Mouse (Mus musculus) frontal cortex, postnatal 25 days (tissue): ENCODE measurements at regions not wholly inside any gene's neighbourhood (a gene's known extent, or its start where the extent isn't known, plus 50 kb on each side); places are given as distances from the start of the nearest gene placed in this dataset.
A peak's percentile ranks its signal among the peaks of the same experiment; 100 is the strongest.
"Not testable (repeated sequence)": the region's sequence is repeated elsewhere in the genome, so short reads cannot be mapped to it uniquely, and the experiment has no call there.

ENCODE experiments used
- DNase-seq, 2 experiments: peaks; one replicate each; pipeline ENCODE4 v3.0.0; 2022; ENCODE audit warnings: low spot score in 2 of 2

DNA sequence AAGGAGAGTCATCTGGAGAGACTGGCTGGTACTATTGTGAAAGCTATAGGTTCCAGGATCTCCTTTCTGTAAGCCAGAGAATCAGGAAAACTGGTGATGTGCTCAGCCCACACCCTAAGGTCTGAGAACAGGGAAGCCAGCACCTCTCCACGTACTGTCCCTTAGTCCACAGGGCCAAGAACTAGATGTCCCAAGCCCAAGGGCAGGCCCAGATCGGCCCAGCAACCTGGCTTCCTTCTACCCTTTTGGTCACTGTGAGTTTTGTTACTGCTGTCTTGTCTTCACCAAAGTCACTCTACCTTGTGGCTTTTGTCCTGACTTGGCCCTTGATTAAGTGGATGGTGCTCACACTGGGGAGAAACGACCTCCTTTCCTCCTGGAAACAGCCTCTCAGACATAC is 107.8 kb upstream of the Spata13 start:
- no peak for DNase-seq

DNA sequence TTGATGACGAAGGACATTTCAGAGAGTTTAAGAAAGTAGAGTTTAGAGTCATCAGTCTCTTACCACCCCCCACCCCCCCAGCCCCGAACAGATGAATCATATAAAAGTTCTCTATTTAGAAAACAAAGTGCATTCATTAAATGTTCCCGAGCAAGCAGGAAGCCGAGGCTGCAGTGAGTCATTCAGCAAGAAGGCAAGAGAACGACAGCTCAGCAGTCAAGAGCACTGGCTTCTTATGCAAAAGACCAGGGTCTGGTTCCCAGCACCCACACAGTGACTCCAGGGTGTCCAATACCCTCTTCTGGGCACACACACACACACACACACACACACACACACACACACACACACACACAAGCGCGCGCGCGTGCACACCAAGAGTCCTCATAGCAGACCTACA is 107.0 kb upstream of the Spata13 start:
- no peak for DNase-seq

DNA sequence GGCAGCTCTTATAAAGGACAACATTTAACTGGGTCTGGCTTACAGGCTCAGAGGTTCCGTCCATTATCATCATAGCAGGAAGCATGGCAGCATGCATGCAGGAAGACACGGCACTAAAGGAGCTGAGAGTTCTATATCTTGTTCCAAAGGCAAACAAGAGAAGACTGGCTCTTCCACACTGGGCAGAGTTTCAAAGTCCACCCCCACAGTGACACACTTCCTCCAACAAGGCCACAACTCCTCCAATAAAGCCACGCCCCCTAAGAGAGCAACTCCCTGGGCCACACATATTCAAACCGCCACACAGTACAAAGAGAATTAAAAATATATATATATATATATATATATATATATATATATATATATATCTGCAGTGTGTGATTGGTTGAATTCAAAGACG is 105.8 kb upstream of the Spata13 start:
- no peak for DNase-seq

DNA sequence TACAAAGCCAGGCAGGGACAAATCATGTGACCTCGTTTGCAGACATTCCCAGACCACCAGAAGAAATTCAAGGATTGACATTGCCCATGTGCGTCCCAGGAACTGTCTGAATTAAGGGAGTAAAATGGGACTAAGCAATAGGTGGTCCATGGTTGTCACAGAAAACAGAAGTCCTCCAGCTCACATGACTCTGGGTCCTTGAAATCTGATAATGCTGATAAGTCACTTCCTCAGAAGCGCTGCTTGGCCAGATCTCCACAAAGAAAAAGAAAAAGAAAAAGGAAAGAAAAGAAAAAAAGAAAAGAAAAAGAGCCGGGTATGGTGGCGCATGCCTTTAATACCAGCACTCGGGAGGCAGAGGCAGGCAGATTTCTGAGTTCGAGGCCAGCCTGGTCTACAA is 105.3 kb upstream of the Spata13 start:
- DNase-seq = no peak

DNA sequence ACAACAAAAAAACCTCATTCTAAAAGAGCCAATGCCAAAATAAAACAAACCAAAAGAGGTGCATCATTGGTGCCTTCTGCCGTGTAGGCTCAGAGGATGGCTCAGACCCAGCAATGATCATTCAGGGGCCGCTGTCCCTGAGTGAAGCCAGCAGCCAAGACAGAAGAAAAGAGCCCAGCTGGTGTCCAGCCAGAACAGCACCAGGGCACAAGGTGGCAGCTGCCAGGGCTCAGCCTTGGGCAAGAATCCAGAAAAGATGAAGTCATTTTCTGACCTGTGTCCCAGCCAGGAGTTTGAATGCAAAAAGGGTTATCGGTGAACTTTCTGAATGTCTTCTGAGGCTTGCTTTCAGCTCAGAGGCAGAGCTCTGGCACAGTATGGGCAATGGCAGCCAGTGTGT is 104.8 kb upstream of the Spata13 start:
- peak in 1 of 2 experiments; percentile 21 for DNase-seq

DNA sequence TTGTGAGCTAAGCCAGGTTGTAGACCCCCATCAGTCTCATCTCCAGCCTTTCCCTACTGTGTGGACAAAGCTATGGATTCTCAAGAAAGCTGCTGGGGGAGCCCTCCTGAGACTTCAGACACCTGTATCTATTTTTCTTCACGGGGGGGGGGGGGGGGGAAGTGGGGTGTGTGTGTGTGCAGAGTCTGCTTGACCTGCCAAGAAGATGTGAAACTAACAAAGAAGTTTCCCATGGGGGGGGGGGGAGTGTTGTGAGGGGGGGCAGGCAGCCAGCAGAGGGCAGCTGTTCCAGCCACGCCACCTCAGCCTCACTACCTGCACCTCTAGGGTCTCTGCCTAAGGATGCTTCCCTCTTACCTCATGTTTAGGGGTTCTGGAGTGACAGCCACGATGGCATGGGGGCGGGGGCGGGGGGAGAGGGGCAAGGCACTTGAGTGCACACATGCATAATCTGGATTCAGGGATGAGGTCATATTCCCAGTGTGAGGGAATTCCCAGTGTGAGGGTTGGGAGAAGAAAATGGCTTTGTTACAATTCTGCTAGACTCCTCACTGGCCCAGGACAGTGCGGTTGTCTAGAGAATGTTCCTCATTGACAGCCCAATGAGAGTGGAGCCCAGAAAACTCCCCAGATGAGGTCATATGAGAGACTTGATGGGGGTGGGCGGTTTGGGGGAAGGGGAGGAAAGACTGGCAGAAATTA is 104.0 kb upstream of the Spata13 start:
- no peak for DNase-seq

DNA sequence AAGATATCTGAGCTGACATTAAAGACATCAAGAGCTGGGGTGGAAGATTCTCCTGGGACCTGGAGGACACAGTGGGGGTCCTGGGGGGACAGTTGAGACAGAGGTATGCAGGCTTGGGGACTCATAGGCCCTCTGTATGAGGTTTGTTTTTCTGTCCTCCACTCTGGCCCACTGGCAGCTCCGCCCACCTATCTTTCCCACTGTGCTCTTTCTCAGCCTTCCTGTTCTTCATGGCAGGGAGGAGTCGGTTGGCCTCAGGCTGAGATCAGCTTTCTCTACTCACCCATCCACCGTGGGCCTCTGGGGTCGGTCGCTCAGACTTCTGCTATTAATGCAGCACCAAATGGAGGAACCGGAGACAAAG is 103.5 kb upstream of the Spata13 start:
- no peak for DNase-seq

DNA sequence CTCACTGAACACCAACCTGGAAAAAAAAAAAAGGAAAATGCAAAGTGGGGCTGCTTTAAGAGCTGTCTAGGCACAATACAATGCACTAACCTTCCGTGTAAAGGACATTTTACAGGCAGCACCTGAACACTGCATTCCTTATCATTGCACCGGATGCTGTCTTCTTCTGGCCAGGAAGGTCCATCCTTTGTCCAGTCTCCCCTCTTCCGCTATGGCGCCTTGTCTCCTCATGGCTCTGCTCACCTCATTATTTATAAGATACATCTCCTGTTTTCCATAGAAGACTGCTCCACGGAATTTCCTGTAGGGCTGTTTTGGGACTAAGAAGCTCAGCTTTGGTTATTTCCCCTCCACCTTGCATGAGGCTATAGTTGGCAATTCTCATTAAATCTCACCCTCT is 102.8 kb upstream of the Spata13 start:
- DNase-seq = no peak

DNA sequence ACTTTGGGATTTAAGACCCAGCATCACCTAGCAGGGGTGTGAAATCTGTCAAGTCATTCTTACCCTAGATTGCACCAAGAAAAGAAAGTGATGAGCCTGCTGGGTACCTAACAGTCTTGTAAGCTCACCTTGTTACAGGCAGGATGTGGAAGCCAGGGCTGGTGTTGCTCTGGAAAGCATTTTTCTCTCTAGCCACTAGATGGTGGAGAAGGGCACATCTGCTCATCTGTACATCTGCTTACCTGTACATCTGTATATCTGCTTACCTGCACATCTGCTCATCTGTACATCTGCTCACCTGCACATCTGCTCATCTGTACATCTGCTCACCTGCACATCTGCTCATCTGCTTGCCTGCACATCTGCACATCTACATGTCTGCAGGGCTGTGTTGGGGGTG is 102.0 kb upstream of the Spata13 start:
- DNase-seq = no peak

DNA sequence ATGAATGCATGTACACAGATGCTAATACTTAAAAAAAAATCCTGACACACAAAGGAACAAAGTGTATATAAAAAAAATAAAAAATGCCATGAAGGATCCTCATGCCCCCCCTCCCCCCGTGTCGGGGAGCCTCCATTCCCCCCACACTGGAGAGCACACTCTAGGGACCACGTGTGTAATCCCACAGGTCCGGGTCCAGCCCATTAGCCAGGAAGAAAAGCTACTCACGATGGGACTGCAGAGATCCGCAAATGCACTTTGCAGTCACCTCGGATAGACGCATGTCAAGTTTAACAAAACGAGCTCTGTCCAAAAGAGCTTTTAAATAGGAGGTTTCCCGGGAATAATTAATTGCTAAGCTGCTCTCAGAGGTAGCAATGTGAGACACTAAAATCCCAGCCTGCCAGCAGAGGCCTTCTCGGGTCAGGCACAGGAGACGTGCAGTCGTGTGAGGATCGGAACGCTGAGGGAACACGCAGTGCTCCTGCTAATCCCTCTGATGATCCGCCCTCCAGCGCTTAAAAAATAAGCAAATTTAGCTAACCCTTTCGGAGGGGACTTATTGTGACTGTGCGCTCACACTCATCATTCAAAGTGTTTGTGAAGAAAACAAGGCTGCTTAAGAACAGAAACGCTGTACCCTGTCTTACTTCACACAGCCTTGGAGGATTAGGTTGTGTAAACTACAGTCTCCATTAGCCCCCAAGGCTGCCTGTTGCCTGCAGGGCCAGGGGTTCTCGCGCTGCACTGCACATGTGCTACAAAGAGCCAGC is 100.2 kb upstream of the Spata13 start:
- DNase-seq = no peak

DNA sequence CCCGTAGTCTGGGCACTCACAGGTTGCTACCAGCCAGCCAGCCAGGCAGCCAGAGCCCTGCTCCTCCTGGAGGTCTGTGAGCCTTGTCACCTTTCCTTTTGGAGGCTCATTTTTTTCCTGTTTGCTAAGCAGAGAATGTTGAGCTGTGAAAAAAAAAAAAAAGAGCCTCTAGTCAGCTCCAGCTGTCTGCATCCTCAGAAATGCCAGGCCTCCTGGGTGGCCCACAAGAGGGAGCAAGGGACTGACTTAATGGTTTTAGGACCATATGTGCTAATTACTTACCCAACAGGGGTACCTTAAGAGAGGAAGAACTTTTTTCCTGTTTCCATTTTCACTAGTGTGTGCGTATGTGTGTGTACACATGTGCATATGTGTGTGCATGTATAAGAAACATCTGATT is 94.8 kb upstream of the Spata13 start:
- no peak for DNase-seq

DNA sequence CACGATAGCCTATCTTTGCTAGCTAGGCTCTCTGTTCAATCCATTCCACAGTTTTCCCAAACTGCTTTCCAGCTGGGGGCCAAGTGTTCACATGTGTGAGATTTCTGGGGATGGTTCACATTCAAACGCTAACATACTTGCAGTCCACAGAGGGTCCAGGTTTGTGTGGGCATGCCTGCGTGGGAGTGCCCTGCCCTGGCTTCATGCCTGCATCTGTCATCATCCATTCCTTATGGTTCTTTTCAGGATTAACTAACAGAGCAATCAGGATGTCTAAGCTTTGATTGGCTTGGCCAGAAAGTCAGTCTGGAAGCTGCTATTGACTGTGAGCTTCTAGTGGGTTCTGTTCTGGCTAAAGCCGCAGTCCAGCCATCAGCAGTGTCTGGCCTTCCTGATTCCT is 93.7 kb upstream of the Spata13 start:
- no peak for DNase-seq

DNA sequence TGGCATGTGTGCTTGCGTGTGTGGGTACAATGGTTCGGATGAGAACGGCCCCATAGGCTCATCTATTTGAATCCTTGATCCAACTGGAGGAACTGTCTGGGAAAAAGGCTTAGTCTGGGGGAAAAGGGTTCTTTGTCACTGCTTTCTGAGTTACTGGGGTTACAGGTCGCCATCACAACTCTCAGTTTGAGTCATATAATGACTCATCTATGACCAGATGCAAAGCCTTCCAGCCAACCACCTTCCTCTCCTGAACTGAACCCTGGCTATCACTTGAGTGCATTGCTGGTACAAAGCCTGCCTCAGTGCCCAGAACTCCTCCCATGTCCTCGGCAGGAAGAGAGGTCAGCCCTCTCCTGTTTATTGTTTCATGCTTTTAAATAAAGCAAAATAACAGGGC is 92.2 kb upstream of the Spata13 start:
- no peak for DNase-seq

DNA sequence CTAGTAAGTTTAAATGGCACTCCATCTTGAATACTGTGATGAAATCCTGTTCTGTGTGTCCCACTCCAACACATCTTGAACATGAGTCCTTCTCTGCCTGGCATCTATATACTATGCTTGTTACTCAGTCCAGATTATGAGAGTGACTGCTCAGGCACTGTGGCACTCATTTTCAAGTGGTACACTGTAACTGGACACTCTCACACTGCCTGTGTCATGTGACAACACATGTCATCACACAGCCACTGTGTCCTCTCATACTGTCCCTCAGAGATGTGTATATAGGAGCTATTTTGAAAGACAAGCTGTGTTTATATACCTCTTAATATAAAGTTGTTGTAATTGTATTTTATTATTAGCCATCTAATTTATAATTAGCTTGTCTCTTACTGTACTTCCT is 89.0 kb upstream of the Spata13 start:
- DNase-seq = no peak

DNA sequence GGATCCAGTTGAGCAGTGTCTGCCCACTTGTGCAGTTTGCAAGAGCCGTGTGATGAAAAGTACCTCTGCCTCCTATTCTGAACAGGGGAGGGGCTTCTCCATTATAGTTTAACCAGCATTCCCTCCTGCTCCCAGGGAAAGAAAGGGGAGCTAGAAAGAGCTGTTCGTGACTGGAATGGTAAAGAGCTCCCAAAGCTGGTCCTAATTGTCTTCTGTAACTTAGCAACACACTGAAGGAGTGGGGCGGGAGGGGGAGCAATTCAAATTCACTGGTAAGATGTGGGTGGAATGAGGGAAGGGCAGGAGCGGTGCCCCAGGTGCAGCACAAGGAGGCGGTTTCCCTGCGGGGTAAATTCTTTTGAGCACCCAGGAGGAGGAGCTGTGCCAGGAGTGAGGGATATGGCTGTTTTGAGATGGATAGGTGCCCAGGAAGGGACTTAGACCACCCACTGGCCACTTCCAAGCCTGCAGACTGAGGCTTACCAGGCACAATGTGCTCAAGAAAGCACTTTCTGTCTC is 79.5 kb upstream of the Spata13 start:
- peak; percentile 56 to 66 for DNase-seq

DNA sequence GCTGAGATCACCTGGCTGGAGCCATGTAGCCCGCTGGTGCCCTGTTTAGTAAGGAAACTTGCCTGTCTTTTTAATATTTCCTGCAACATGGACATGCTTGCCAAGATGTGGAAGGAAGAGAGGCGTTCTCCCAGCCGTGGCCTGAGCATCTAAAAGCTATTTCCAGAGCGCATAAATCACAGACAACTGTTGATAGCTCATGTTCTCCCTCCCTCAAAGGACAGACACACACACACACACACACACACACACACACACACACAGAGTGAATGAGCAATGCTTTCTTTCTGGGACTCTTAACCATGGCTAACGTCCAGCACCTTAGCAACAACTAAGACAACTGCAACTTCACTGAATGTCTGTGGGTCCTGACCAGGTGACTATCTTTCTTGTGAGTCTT is 77.3 kb upstream of the Spata13 start:
- no peak for DNase-seq

DNA sequence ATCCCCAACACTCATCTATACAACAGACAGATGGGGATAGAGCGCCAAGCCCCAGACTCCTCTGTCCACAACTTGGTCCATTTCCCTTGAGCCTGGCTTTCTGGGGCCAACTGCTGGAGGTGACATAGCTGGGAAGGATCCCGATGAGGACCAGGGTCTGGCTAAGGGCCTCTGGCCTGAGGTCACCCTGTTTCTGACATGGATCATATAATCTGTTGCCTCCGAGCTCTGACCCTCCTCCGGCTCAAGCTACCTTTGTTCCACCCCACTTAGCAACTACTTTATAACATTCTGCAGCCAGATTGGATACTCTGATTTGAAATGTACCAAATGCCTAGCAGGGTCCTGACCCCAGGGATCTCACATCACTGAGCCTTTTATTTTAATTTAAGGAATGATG is 76.8 kb upstream of the Spata13 start:
- DNase-seq = no peak

DNA sequence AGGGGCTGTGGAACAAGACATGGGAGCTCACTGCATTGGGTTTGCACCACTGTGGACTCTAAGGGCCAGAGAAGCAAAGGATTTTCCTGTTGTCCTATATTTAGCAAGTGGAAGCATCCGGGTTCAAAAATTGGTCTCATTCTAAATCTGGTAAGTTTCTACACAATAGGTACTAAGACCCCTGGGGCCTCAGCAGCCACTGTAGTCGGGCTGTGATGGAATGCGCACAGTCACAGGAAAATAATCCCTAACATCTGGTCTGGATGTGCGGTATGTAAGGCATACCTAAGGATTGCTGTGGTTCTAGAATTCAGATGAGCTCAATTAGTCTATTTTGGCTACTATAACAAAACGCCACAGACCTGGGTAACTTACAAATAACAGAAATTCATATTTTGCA is 74.4 kb upstream of the Spata13 start:
- DNase-seq = no peak

DNA sequence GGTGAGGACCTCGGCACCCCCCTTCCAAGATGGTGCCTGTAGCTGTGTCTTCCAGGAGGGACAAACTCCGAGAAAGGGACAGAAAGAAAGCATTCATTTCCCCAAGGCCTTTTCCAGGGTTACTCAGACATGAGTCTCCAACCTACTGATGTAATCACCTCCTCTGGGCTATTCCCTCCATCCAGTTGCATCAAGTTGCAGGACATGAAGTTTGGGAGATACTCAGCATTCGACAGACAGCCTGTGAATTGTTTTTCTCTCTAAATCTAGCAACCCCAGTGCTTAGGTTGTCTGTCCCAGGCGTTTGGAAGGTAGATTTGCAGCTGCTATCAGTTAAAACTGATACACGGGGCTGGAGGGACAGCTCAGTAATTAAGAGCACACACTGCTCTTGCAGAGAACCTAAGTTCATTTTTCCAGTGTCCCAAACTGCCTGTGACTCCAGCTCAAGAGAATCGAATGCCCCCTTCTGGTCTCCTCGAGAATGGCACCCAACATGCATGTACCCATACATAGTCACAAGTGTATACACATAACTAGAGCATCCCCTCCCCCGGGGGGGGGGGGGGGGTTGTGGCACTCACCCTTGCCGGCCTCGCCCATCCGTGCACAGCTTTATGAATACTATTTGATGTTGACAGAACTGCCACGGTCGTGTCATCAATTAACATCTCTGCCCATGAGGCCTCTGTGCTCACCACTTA is 73.8 kb upstream of the Spata13 start:
- DNase-seq = no peak

DNA sequence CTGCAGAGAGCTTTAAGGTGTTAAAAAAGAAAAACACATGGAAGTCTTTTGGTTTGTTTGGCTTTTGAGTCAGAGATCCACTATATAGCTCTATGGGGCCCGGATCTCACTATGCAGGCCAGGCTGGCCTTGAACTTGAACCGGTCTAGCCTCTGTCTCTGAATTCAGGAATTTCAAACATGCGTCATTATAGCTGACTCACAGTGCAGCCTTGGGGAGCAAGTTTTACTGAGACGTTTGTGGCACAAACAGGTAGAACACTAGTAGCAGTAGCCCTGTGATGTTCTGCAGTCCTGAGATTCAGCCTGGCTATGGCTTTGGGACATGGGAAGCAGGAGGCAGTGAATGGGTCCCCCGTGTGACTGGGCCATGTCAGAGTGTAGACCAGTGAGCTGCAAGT is 57.5 kb upstream of the Spata13 start:
- no peak for DNase-seq

DNA sequence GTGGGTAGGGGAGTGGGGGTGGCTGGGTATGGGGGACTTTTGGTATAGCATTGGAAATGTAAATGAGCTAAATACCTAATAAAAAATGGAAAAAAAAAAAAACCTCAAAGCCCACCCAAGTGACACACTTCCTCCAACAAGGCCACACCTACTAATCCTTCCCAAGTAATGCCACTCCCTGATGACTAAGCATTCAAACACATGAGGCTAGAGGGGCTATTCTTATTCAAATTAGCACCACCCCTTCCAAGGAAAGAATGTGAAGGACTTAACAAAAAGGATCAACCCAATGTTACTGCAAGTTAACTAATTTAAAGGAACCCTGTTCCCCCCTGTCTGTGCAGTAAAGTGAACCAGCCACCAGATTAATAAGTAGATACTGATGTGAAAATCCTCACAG is 53.7 kb upstream of the Spata13 start:
- DNase-seq = not testable (repeated sequence)
